Mouse (Mus musculus) CH12.LX (cell line): ENCODE results near the gene Baz1b. TPM values are rescaled to one million over a fixed set of nuclear protein-coding genes. Genes with fewer than 3 reads are reported as not detected.

ENCODE experiments used
- DNase-seq: peaks from one replicate; pipeline ENCODE4 v3.0.0-alpha.2; 2013; ENCODE audit errors: extremely low read depth
- H3K27ac ChIP-seq: 2 replicates; pipeline ENCODE4 v1.5.1; 2012; ENCODE audit warnings: low read depth, mild to moderate bottlenecking, control low read depth, moderate library complexity; ENCODE audit not compliant: insufficient read depth
- H3K27me3 ChIP-seq: replicated peaks from 2 replicates; pipeline ENCODE3; 2012; ENCODE audit warnings: inconsistent platforms
- H3K36me3 ChIP-seq, 2 experiments: replicated peaks in 1 of 2; 2 replicates each; pipeline versions ENCODE3 to v1.6.1; 2012; ENCODE audit warnings: inconsistent platforms in 1 of 2, low read length in 1 of 2, mild to moderate bottlenecking in 1 of 2, mixed read lengths in 1 of 2, moderate library complexity in 1 of 2; ENCODE audit not compliant: control insufficient read depth in 1 of 2, insufficient read depth in 1 of 2
- H3K4me1 ChIP-seq, 2 experiments: 2 replicates each; pipeline ENCODE4 v1.6.1; 2012; ENCODE audit warnings: inconsistent platforms in 1 of 2, moderate library complexity in 1 of 2; ENCODE audit not compliant: insufficient read depth in 2 of 2, control insufficient read depth in 1 of 2
- H3K4me2 ChIP-seq: 2 replicates; pipeline ENCODE4 v1.6.1; 2012; ENCODE audit warnings: low read depth, mild to moderate bottlenecking, control low read depth; ENCODE audit not compliant: poor library complexity, insufficient read depth, severe bottlenecking
- H3K4me3 ChIP-seq, 3 experiments: fragments of 150-350 bp in 1 of 3; sonication (generic) in 1 of 3; replicated peaks in 1 of 3; 2 replicates each; pipeline versions ENCODE3 to v1.5.1; 2011 to 2012; ENCODE audit warnings: low read depth in 2 of 3, low read length in 2 of 3, mild to moderate bottlenecking in 2 of 3, moderate library complexity in 2 of 3, control low read depth in 1 of 3, improper control_type of control experiment in 1 of 3, inconsistent platforms in 1 of 3, mixed read lengths in 1 of 3; ENCODE audit not compliant: poor library complexity in 1 of 3
- H3K79me2 ChIP-seq: replicated peaks from 2 replicates; pipeline ENCODE4 v1.6.1; 2012; ENCODE audit warnings: mild to moderate bottlenecking, moderate library complexity; ENCODE audit not compliant: control insufficient read depth, poor library complexity, insufficient read depth, severe bottlenecking; ENCODE audit errors: extremely low read depth
- H3K9ac ChIP-seq: 2 replicates; pipeline ENCODE4 v1.6.1; 2012; ENCODE audit warnings: low read depth, mild to moderate bottlenecking, control low read depth, moderate library complexity; ENCODE audit not compliant: insufficient read depth
- H3K9me3 ChIP-seq: replicated peaks from 2 replicates; pipeline ENCODE3; 2012; ENCODE audit warnings: low read length, inconsistent platforms, mixed read lengths
- BHLHE40 ChIP-seq: IDR thresholded peaks from 2 replicates; pipeline ENCODE4 v1.6.1; 2011; ENCODE audit warnings: mild to moderate bottlenecking, low read depth, low read length, improper control_type of control experiment
- CHD2 ChIP-seq: IDR thresholded peaks from 2 replicates; pipeline ENCODE4 v1.6.1; 2011; ENCODE audit warnings: low read length, improper control_type of control experiment
- CTCF ChIP-seq, 2 experiments: IDR thresholded peaks in 1 of 2; conservative IDR thresholded peaks in 1 of 2; 2 replicates each; pipeline ENCODE4 v1.5.1; 2011 to 2012; ENCODE audit warnings: low read depth in 2 of 2, low read length in 2 of 2, improper control_type of control experiment in 1 of 2, inconsistent platforms in 1 of 2, mild to moderate bottlenecking in 1 of 2, moderate library complexity in 1 of 2
- E2F4 ChIP-seq: IDR thresholded peaks from 2 replicates; pipeline ENCODE4 v1.6.1; 2011; ENCODE audit warnings: low read depth, low read length, improper control_type of control experiment; ENCODE audit not compliant: insufficient replicate concordance
- ELF1 ChIP-seq: IDR thresholded peaks from 2 replicates; pipeline ENCODE4 v1.6.1; 2014; ENCODE audit warnings: low read depth, mild to moderate bottlenecking, inconsistent platforms, low read length, improper control_type of control experiment
- ETS1 ChIP-seq: conservative IDR thresholded peaks from 2 replicates; pipeline ENCODE4 v1.6.1; 2012; ENCODE audit warnings: low read depth, mild to moderate bottlenecking, inconsistent platforms, low read length, improper control_type of control experiment, moderate library complexity
- JUN ChIP-seq: IDR thresholded peaks from 2 replicates; pipeline ENCODE4 v1.6.1; 2011; ENCODE audit warnings: low read depth, mild to moderate bottlenecking, low read length, improper control_type of control experiment, moderate library complexity; ENCODE audit not compliant: insufficient read depth
- JUND ChIP-seq: conservative IDR thresholded peaks from 2 replicates; pipeline ENCODE4 v1.6.1; 2011; ENCODE audit warnings: low read depth, low read length, improper control_type of control experiment
- MAFK ChIP-seq: IDR thresholded peaks from 2 replicates; pipeline ENCODE4 v1.6.1; 2011; ENCODE audit warnings: low read length, improper control_type of control experiment; ENCODE audit not compliant: insufficient replicate concordance
- MAX ChIP-seq: IDR thresholded peaks from 2 replicates; pipeline ENCODE4 v1.6.1; 2011; ENCODE audit warnings: low read length, improper control_type of control experiment
- MEF2A ChIP-seq: IDR thresholded peaks from 2 replicates; pipeline ENCODE4 v1.6.1; 2014; ENCODE audit warnings: low read depth, mild to moderate bottlenecking, inconsistent platforms, low read length, improper control_type of control experiment, borderline replicate concordance
- MYC ChIP-seq: IDR thresholded peaks from 2 replicates; pipeline ENCODE4 v1.6.1; 2011; ENCODE audit warnings: low read depth, mild to moderate bottlenecking, improper control_type of control experiment, low read length
- PAX5 ChIP-seq: IDR thresholded peaks from 2 replicates; pipeline ENCODE4 v1.6.1; 2012; ENCODE audit warnings: low read length, inconsistent platforms, mixed read lengths
- POLR2A ChIP-seq: IDR thresholded peaks from 2 replicates; pipeline ENCODE4 v1.6.1; 2011; ENCODE audit warnings: low read depth, mild to moderate bottlenecking, improper control_type of control experiment, low read length
- POLR2AphosphoS2 ChIP-seq: IDR thresholded peaks from 2 replicates; pipeline ENCODE4 v1.6.1; 2011; ENCODE audit warnings: low read depth, low read length, improper control_type of control experiment
- RAD21 ChIP-seq: IDR thresholded peaks from 2 replicates; pipeline ENCODE4 v1.6.1; 2011; ENCODE audit warnings: low read depth, mild to moderate bottlenecking, low read length, improper control_type of control experiment, moderate library complexity
- TBP ChIP-seq: conservative IDR thresholded peaks from 2 replicates; pipeline ENCODE4 v1.6.1; 2011; ENCODE audit warnings: low read depth, low read length, improper control_type of control experiment
- USF1 ChIP-seq: IDR thresholded peaks from 2 replicates; pipeline ENCODE4 v1.6.1; 2014; ENCODE audit warnings: low read depth, mild to moderate bottlenecking, inconsistent platforms, low read length, improper control_type of control experiment
- dilution Hi-C: fragments of 300-500 bp; cut with MboI; formaldehyde crosslinking; loops from 2 replicates; pipeline ENCODE4 v1.14.3; 2020; ENCODE audit warnings: low sequenced_read_pairs; ENCODE audit not compliant: extremely low pct_unique_long_range_greater_than_20kb, extremely low pct_ligation_motif_present
- in situ Hi-C: fragments of 300-500 bp; cut with MboI; formaldehyde crosslinking; loops from 3 replicates; pipeline ENCODE4 v1.14.3; 2019; ENCODE audit warnings: low sequenced_read_pairs, low pct_ligation_motif_present, low pct_unique_long_range_greater_than_20kb, mixed read lengths
- polyA plus RNA-seq: library from polyadenylated mRNA; unstranded; fragments of >175 nt; gene quantifications from 2 replicates; pipeline ENCODE4 v1.2.1, GENCODE M21; 2012; ENCODE audit warnings: low read depth; ENCODE audit not compliant: insufficient read length
- total RNA-seq, 2 experiments: library from RNA; depleted of rRNA; stranded (reverse); fragments of 300-350 nt in 1 of 2; fragments of >200 nt in 1 of 2; gene quantifications; 2 replicates each; pipeline ENCODE4 v1.2.3; 2012 to 2014

Baz1b gene
- total and polyA plus RNA-seq, 3 experiments = 53.3 to 85.4 (median 60.0) TPM

- no peak for TF ChIP-seq JUN
- TF ChIP-seq MEF2A = peak; percentile 57
- TF ChIP-seq RAD21 = no peak
These were observed 18.7 kb upstream of the Baz1b start, which contains the start of gene Bcl7b (continued) for GRCm38 (mm10) chr5:135168063-135169062.

GRCm38 (mm10) chr5:135169479-135169878 lies 17.6 kb upstream of the Baz1b start:
- no peak for TF ChIP-seq POLR2AphosphoS2
- TF ChIP-seq ETS1 = no peak
- no peak for TF ChIP-seq JUND
- no peak for TF ChIP-seq USF1
- peak; percentile 60; the same call in 1 of the 2 replicates for TF ChIP-seq MAX
- TF ChIP-seq PAX5 = no peak
- no peak; the same call in 1 of the 2 replicates for TF ChIP-seq POLR2A
- TF ChIP-seq CTCF (conservative IDR thresholded peaks at IDR 0.05 in 1 of 2, IDR thresholded peaks at IDR 0.05 in 1 of 2; ENCODE audit: low read depth in 2 of 2, low read length in 2 of 2) = no peak
- TF ChIP-seq BHLHE40 = peak; percentile 71
- no peak for TF ChIP-seq TBP
- peak; percentile 57; the same call in 1 of the 2 replicates for TF ChIP-seq MYC
- TF ChIP-seq JUN = no peak
- TF ChIP-seq E2F4 = no peak
- TF ChIP-seq MAFK = no peak
- no peak for TF ChIP-seq ELF1
- TF ChIP-seq CHD2 = no peak
- no peak overlapping the region for H3K27ac ChIP-seq
- peaks cover 13% of the 10 kb centered on the region for H3K79me2 ChIP-seq

More at GRCm38 (mm10) chr5:135169479-135169878, 17.6 kb upstream of the Baz1b start:
- in situ Hi-C loops (no loop called here), dilution Hi-C loops (no loop called here)
- Histone ChIP-seq H3K36me3 (peaks cover 10 to 30% of the 10 kb centered on the region in 2 experiments), H3K27me3 (no peaks in the 10 kb centered on the region), H3K4me2 (peak overlapping the region; percentile 89), H3K4me1 (peaks cover 9 to 26% of the 10 kb centered on the region in 2 experiments), H3K9me3 (no peaks in the 10 kb centered on the region), H3K9ac (peak overlapping the region; percentile 88), H3K4me3 (peak overlapping the region; percentile 67 to 81 (median 72))
- DNase-seq = no peak
